Mouse (Mus musculus) liver, embryonic 13.5 days (tissue): ENCODE measurements at regions not wholly inside any gene's neighbourhood (a gene's known extent, or its start where the extent isn't known, plus 50 kb on each side); places are given as distances from the start of the nearest gene placed in this dataset.
"Not testable (repeated sequence)": the region's sequence is repeated elsewhere in the genome, so short reads cannot be mapped to it uniquely, and the experiment has no call there.

Experiments used
- ATAC-seq: fragments of 200-750 bp; cut with Nextera tagmentation; 2 replicates; pipeline ENCODE4 v1.8.0; 2017; ENCODE audit warnings: low read depth, mild to moderate bottlenecking, moderate number of reproducible peaks, moderate library complexity
- DNase-seq: peaks from one replicate; pipeline ENCODE4 v3.0.0; 2022
- H3K27ac ChIP-seq: fragments of 300-500 bp; sonication (generic); 2 replicates; pipeline ENCODE4 v1.5.1; 2015; ENCODE audit warnings: moderate library complexity, mild to moderate bottlenecking, inconsistent platforms
- H3K27me3 ChIP-seq: fragments of 300-500 bp; sonication (generic); 2 replicates; pipeline ENCODE4 v1.6.1; 2015; ENCODE audit warnings: mild to moderate bottlenecking, inconsistent platforms
- H3K36me3 ChIP-seq: fragments of 300-500 bp; sonication (generic); 2 replicates; pipeline ENCODE4 v1.6.1; 2015; ENCODE audit warnings: mild to moderate bottlenecking, inconsistent platforms
- H3K4me1 ChIP-seq: fragments of 300-500 bp; sonication (generic); replicated peaks from 2 replicates; pipeline ENCODE4 v1.6.1; 2015; ENCODE audit warnings: inconsistent platforms
- H3K4me2 ChIP-seq: fragments of 300-500 bp; sonication (generic); 2 replicates; pipeline ENCODE4 v1.6.1; 2015; ENCODE audit warnings: inconsistent platforms, mild to moderate bottlenecking, moderate library complexity
- H3K4me3 ChIP-seq: fragments of 300-500 bp; sonication (generic); replicated peaks from 2 replicates; pipeline ENCODE4 v1.5.1; 2015; ENCODE audit warnings: mild to moderate bottlenecking, inconsistent platforms
- H3K9ac ChIP-seq: fragments of 300-500 bp; sonication (generic); 2 replicates; pipeline ENCODE4 v1.6.1; 2015; ENCODE audit warnings: mild to moderate bottlenecking, inconsistent platforms
- H3K9me3 ChIP-seq: fragments of 300-500 bp; sonication (generic); replicated peaks from 2 replicates; pipeline ENCODE4 v1.6.1; 2016; ENCODE audit warnings: inconsistent platforms
- WGBS: fragments of 180-500 bp; shearing (Covaris S2); methylation state at CpG from one replicate; pipeline ENCODE4 v1.1.7; 2015; ENCODE audit not compliant: insufficient replicate concordance; 5-methylcytosine and 5-hydroxymethylcytosine counted together

GRCm38 (mm10) chr1:83831900-83832535 is 424.0 kb upstream of the Sphkap start:
- Histone ChIP-seq H3K27ac (no peak overlapping the region), H3K9me3 (no peaks in the 10 kb centered on the region), H3K4me1 (no peaks in the 10 kb centered on the region), H3K4me3 (no peak overlapping the region), H3K36me3 (no peaks in the 10 kb centered on the region), H3K27me3 (no peaks in the 10 kb centered on the region), H3K4me2 (no peak overlapping the region), H3K9ac (no peak overlapping the region)
- no peak for ATAC-seq
- DNase-seq = no peak
- 67% methylated on average over 3 of the region's 3 CpGs for WGBS

- H3K4me1 ChIP-seq = no peaks in the 10 kb centered on the region
- no peaks in the 10 kb centered on the region for H3K9me3 ChIP-seq
- H3K4me2 ChIP-seq = no peak overlapping the region
- no peak overlapping the region for H3K27ac ChIP-seq
- no peaks in the 10 kb centered on the region for H3K27me3 ChIP-seq
- H3K36me3 ChIP-seq = no peaks in the 10 kb centered on the region
- DNase-seq = no peak
- 63% methylated on average over 6 of the region's 6 CpGs for WGBS
- H3K4me3 ChIP-seq = no peak overlapping the region
- ATAC-seq = no peak
- no peak overlapping the region for H3K9ac ChIP-seq
Observed at GRCm38 (mm10) chr1:83830025-83830645, 422.1 kb upstream of the Sphkap start.

- WGBS = 38% methylated on average over 6 of the region's 6 CpGs
- not testable (repeated sequence) for DNase-seq, ATAC-seq
Observed at GRCm38 (mm10) chr1:83811162-83811561, 403.2 kb upstream of the Sphkap start.

GRCm38 (mm10) chr1:83808432-83808831 is 400.4 kb upstream of the Sphkap start:
- H3K4me2 ChIP-seq = no peak overlapping the region
- H3K36me3 ChIP-seq = no peaks in the 10 kb centered on the region
- DNase-seq (no peak), ATAC-seq (no peak)
- H3K4me1 ChIP-seq = no peaks in the 10 kb centered on the region
- WGBS = 64% methylated on average over 6 of the region's 6 CpGs
- no peaks in the 10 kb centered on the region for H3K27me3 ChIP-seq
- H3K9ac ChIP-seq = no peak overlapping the region
- no peaks in the 10 kb centered on the region for H3K9me3 ChIP-seq
- no peak overlapping the region for H3K27ac ChIP-seq
- no peak overlapping the region for H3K4me3 ChIP-seq

More at GRCm38 (mm10) chr1:83811162-83811561, 403.2 kb upstream of the Sphkap start:
- not testable (repeated sequence) for H3K27ac ChIP-seq, H3K4me1 ChIP-seq, H3K9me3 ChIP-seq, H3K4me3 ChIP-seq, H3K27me3 ChIP-seq, H3K4me2 ChIP-seq, H3K36me3 ChIP-seq, H3K9ac ChIP-seq

- Histone ChIP-seq H3K27me3 (no peaks in the 10 kb centered on the region), H3K4me2 (no peak overlapping the region), H3K9ac (no peak overlapping the region), H3K4me1 (no peaks in the 10 kb centered on the region), H3K36me3 (no peaks in the 10 kb centered on the region), H3K4me3 (no peak overlapping the region), H3K27ac (no peak overlapping the region), H3K9me3 (no peaks in the 10 kb centered on the region)
- WGBS = 51% methylated on average over 2 of the region's 2 CpGs
- no peak for ATAC-seq
- no peak for DNase-seq
Observed at GRCm38 (mm10) chr1:83803345-83804041, 395.5 kb upstream of the Sphkap start.

GRCm38 (mm10) chr1:83801759-83802158 is 393.8 kb upstream of the Sphkap start:
- no peaks in the 10 kb centered on the region for H3K36me3 ChIP-seq
- no peaks in the 10 kb centered on the region for H3K4me1 ChIP-seq
- H3K9me3 ChIP-seq = no peaks in the 10 kb centered on the region
- no peak overlapping the region for H3K27ac ChIP-seq
- H3K4me2 ChIP-seq = no peak overlapping the region
- no peak overlapping the region for H3K9ac ChIP-seq
- no peak overlapping the region for H3K4me3 ChIP-seq
- no peak for DNase-seq
- H3K27me3 ChIP-seq = no peaks in the 10 kb centered on the region
- no peak for ATAC-seq

GRCm38 (mm10) chr1:83796961-83797891 is 389.2 kb upstream of the Sphkap start:
- Histone ChIP-seq H3K4me2 (no peak overlapping the region), H3K27ac (no peak overlapping the region), H3K4me1 (no peaks in the 10 kb centered on the region), H3K9ac (no peak overlapping the region), H3K36me3 (no peaks in the 10 kb centered on the region), H3K4me3 (no peak overlapping the region), H3K27me3 (no peaks in the 10 kb centered on the region), H3K9me3 (no peaks in the 10 kb centered on the region)
- WGBS = 63% methylated on average over 7 of the region's 7 CpGs
- DNase-seq (no peak), ATAC-seq (no peak)

GRCm38 (mm10) chr1:83777151-83777550 is 369.2 kb upstream of the Sphkap start:
- no peak overlapping the region for H3K4me2 ChIP-seq
- H3K4me3 ChIP-seq = no peak overlapping the region
- H3K4me1 ChIP-seq = no peaks in the 10 kb centered on the region
- ATAC-seq = no peak
- H3K36me3 ChIP-seq = no peaks in the 10 kb centered on the region
- 46% methylated on average over 1 of the region's 1 CpGs for WGBS
- no peak overlapping the region for H3K27ac ChIP-seq
- H3K9ac ChIP-seq = no peak overlapping the region
- H3K9me3 ChIP-seq = no peaks in the 10 kb centered on the region
- H3K27me3 ChIP-seq = no peaks in the 10 kb centered on the region
- no peak for DNase-seq

- no peaks in the 10 kb centered on the region for H3K36me3 ChIP-seq
- DNase-seq (no peak), ATAC-seq (no peak)
Observed at GRCm38 (mm10) chr1:83771160-83771559, 363.2 kb upstream of the Sphkap start.

GRCm38 (mm10) chr1:83761499-83761898 is 353.5 kb upstream of the Sphkap start:
- Histone ChIP-seq H3K9ac (no peak overlapping the region), H3K4me2 (no peak overlapping the region), H3K27ac (no peak overlapping the region), H3K4me1 (no peaks in the 10 kb centered on the region), H3K27me3 (no peaks in the 10 kb centered on the region), H3K4me3 (no peak overlapping the region), H3K36me3 (no peaks in the 10 kb centered on the region), H3K9me3 (no peaks in the 10 kb centered on the region)
- ATAC-seq (no peak), DNase-seq (no peak)
- 66% methylated on average over 4 of the region's 4 CpGs for WGBS

More at GRCm38 (mm10) chr1:83771160-83771559, 363.2 kb upstream of the Sphkap start:
- Histone ChIP-seq H3K4me1 (no peaks in the 10 kb centered on the region), H3K27me3 (no peaks in the 10 kb centered on the region), H3K9me3 (no peaks in the 10 kb centered on the region), H3K4me3 (no peak overlapping the region), H3K4me2 (no peak overlapping the region), H3K27ac (no peak overlapping the region), H3K9ac (no peak overlapping the region)
- 44% methylated on average over 3 of the region's 3 CpGs for WGBS

GRCm38 (mm10) chr1:83756866-83757265 is 348.9 kb upstream of the Sphkap start:
- ATAC-seq = no peak
- no peaks in the 10 kb centered on the region for H3K36me3 ChIP-seq

More at GRCm38 (mm10) chr1:83756866-83757265, 348.9 kb upstream of the Sphkap start:
- Histone ChIP-seq H3K4me3 (no peak overlapping the region), H3K4me1 (no peaks in the 10 kb centered on the region), H3K27me3 (no peaks in the 10 kb centered on the region), H3K27ac (no peak overlapping the region), H3K9ac (no peak overlapping the region), H3K4me2 (no peak overlapping the region), H3K9me3 (no peaks in the 10 kb centered on the region)
- DNase-seq = no peak
